Mouse (Mus musculus): ENCODE results near the gene C2cd4c. TPM values are rescaled to one million over a fixed set of nuclear protein-coding genes. Genes with fewer than 3 reads are reported as not detected.

C2cd4c gene
- total RNA-seq (2014; rRNA removed; ENCODE audit: low replicate concordance): not detected in 2 replicates
- polyA plus RNA-seq (2015; fragmentation: Nextera tagmentation; extraction: Ambion mirVana): not detected in 2 replicates

DNA sequence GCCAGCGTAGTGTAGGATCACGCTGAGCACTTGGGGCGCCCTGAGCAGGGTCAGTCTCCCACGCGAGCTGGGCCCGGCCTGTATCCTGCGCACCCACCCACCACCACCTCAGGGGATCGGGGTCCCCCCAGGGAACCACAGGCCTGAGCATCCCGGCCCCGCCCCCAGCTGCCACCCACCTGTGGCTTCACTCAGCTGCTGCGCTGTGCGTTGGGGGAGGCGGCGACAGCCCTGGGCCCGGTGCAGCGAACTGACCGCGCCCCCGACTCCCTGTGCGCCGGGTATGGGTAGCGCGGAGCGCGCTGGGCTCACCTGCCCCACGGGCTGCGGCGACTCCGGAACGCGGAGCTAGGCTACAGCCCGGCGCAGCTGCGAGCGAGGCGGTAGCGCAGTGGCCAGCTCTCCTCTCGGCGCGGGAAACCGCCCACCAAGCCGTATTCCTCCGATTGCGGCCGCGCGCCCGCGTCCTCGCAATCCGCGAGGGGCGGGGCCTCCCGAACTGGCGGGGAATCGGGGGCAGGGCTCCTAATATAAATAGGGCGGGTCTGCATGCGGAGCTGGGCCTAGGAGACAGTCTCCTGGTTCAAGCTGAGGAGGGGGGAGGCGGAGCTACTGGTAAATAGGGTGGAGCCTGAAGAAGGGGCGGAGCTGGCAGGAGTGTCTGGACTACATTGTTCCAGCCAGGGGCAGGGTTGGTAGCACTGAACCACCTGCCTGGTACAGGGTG is at the start of gene C2cd4c:
Gene C2cd4c (minus strand): TSS at position 448 of the 727 bp plus-strand sequence.
- Histone ChIP-seq H3K4me3 (ENCODE audit: low read depth, low read length) (peak within 1 kb of the TSS; percentile 40), H3K9me3 (replicated peaks; ENCODE audit: control insufficient read depth, low read length) (no peaks in the 10 kb centered on the region), H3K9ac (replicated peaks; ENCODE audit: low read depth, low read length) (no peak within 1 kb of the TSS), H3K27ac (ENCODE audit: low read depth) (no peak within 1 kb of the TSS), H3K4me1 (ENCODE audit: control insufficient read depth, insufficient read depth) (peaks cover 13% of the 10 kb centered on the region; the same call in 1 of the 2 replicates), H3K4me2 (ENCODE audit: low read depth, low read length) (peak within 1 kb of the TSS; percentile 74), H3K27me3 (ENCODE audit: control insufficient read depth, insufficient read depth, low read length) (peaks cover 36% of the 10 kb centered on the region), H3K36me3 (replicated peaks; ENCODE audit: control insufficient read depth, insufficient read depth, low read length) (no peaks in the 10 kb centered on the region)
- TF ChIP-seq CTCF (IDR thresholded peaks at IDR 0.05; ENCODE audit: low read depth) (no peak), EP300 (IDR thresholded peaks at IDR 0.05; ENCODE audit: low read depth) (no peak)
- DNase-seq (ENCODE audit: low spot score) (peak; percentile 7), ATAC-seq (ENCODE audit: insufficient read depth, low read depth) (peak; percentile 40)
- 1% methylated on average over 49 of the region's 60 CpGs for WGBS

DNA sequence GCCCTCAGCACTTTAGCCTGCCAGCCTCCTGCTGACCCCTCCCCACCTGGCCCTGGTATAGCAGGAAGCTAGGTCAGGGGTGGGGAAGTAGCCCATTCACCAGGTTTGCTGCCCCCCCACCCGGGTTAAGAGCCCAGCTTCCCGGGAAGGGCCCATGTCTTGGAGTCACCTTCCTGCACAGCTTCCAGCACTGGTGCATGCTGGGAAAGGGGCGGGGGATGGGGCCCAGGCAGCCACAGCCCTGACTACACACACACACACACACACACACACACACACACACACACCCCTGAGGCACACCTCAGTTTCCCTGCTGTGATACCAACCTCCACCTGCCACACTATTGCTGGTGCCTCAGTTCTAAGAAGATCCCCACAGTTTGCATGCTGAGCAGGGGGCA is 48.0 kb upstream of the C2cd4c start:
- ATAC-seq (ENCODE audit: insufficient read depth, low read depth) (no peak), DNase-seq (ENCODE audit: low spot score) (no peak)
- Histone ChIP-seq H3K4me3 (ENCODE audit: low read depth, low read length) (no peak overlapping the region), H3K9ac (replicated peaks; ENCODE audit: low read depth, low read length) (no peak overlapping the region), H3K9me3 (replicated peaks; ENCODE audit: control insufficient read depth, low read length) (no peaks in the 10 kb centered on the region), H3K4me2 (ENCODE audit: low read depth, low read length) (no peak overlapping the region), H3K36me3 (replicated peaks; ENCODE audit: control insufficient read depth, insufficient read depth, low read length) (no peaks in the 10 kb centered on the region), H3K27me3 (ENCODE audit: control insufficient read depth, insufficient read depth, low read length) (no peaks in the 10 kb centered on the region), H3K27ac (ENCODE audit: low read depth) (peak overlapping the region; percentile 44; the same call in 1 of the 2 replicates), H3K4me1 (ENCODE audit: control insufficient read depth, insufficient read depth) (no peaks in the 10 kb centered on the region)
- WGBS: 39% methylated on average over 3 of the region's 3 CpGs
- no peak for TF ChIP-seq EP300 (IDR thresholded peaks at IDR 0.05; ENCODE audit: low read depth)
- TF ChIP-seq CTCF (IDR thresholded peaks at IDR 0.05; ENCODE audit: low read depth): no peak

DNA sequence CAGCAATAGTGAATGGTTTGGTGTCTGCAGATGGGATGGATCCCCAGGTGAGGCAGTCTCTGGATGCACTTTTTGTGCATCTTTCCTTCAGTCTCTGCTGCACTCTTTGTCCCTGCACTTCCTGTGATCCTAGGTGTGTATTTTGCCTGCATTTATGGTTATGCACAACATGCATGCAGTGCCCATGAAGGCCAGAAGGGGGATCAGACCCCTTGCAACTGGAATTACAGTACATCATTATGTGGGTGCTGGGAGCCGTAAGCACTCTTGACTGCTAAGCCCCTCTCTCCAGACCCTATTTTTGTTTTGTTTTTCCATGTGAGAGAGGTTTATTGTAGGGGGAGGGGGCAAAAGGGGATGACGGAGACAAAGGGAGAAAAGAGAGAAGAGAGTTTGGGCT is 46.5 kb upstream of the C2cd4c start:
- no peaks in the 10 kb centered on the region for H3K9me3 ChIP-seq (replicated peaks; ENCODE audit: control insufficient read depth, low read length)
- no peak overlapping the region for H3K27ac ChIP-seq (ENCODE audit: low read depth)
- 72% methylated on average over 2 of the region's 2 CpGs for WGBS
- no peak overlapping the region for H3K4me3 ChIP-seq (ENCODE audit: low read depth, low read length)
- ATAC-seq (ENCODE audit: insufficient read depth, low read depth) (no peak), DNase-seq (ENCODE audit: low spot score) (no peak)
- no peaks in the 10 kb centered on the region for H3K36me3 ChIP-seq (replicated peaks; ENCODE audit: control insufficient read depth, insufficient read depth, low read length)
- H3K4me1 ChIP-seq (ENCODE audit: control insufficient read depth, insufficient read depth): no peaks in the 10 kb centered on the region
- peaks cover 8% of the 10 kb centered on the region; the same call in 1 of the 2 replicates for H3K27me3 ChIP-seq (ENCODE audit: control insufficient read depth, insufficient read depth, low read length)
- TF ChIP-seq CTCF (IDR thresholded peaks at IDR 0.05; ENCODE audit: low read depth): peak; percentile 36
- no peak for TF ChIP-seq EP300 (IDR thresholded peaks at IDR 0.05; ENCODE audit: low read depth)
- no peak overlapping the region for H3K4me2 ChIP-seq (ENCODE audit: low read depth, low read length)
- no peak overlapping the region for H3K9ac ChIP-seq (replicated peaks; ENCODE audit: low read depth, low read length)

DNA sequence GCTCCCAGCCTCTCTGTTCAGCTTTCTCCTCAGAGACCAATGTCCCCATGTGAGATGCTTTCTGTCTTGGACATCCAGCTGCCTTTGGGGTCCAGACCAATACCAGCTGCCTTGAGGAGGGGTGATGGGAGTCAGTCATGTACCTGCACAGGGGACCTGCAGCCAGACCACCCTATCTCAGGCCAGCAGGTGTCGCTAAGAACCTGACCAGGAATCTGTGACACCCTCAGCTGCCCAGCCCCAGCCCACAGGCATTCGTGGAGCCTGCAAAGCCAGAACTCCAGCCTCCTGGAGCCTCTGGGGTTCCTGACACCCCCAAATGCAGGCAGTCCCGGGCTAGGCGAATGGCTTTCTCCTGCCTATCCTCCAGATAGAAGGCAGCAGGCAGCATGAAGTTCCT is 45.0 kb upstream of the C2cd4c start:
- no peaks in the 10 kb centered on the region for H3K9me3 ChIP-seq (replicated peaks; ENCODE audit: control insufficient read depth, low read length)
- no peaks in the 10 kb centered on the region for H3K36me3 ChIP-seq (replicated peaks; ENCODE audit: control insufficient read depth, insufficient read depth, low read length)
- no peak overlapping the region for H3K4me2 ChIP-seq (ENCODE audit: low read depth, low read length)
- DNase-seq (ENCODE audit: low spot score) (no peak), ATAC-seq (ENCODE audit: insufficient read depth, low read depth) (no peak)
- WGBS: 9% methylated on average over 4 of the region's 4 CpGs
- H3K4me1 ChIP-seq (ENCODE audit: control insufficient read depth, insufficient read depth): no peaks in the 10 kb centered on the region
- H3K9ac ChIP-seq (replicated peaks; ENCODE audit: low read depth, low read length): no peak overlapping the region
- peaks cover 18% of the 10 kb centered on the region for H3K27me3 ChIP-seq (ENCODE audit: control insufficient read depth, insufficient read depth, low read length)
- H3K4me3 ChIP-seq (ENCODE audit: low read depth, low read length): no peak overlapping the region
- H3K27ac ChIP-seq (ENCODE audit: low read depth): no peak overlapping the region
- TF ChIP-seq CTCF (IDR thresholded peaks at IDR 0.05; ENCODE audit: low read depth): peak; percentile 38
- no peak for TF ChIP-seq EP300 (IDR thresholded peaks at IDR 0.05; ENCODE audit: low read depth)

DNA sequence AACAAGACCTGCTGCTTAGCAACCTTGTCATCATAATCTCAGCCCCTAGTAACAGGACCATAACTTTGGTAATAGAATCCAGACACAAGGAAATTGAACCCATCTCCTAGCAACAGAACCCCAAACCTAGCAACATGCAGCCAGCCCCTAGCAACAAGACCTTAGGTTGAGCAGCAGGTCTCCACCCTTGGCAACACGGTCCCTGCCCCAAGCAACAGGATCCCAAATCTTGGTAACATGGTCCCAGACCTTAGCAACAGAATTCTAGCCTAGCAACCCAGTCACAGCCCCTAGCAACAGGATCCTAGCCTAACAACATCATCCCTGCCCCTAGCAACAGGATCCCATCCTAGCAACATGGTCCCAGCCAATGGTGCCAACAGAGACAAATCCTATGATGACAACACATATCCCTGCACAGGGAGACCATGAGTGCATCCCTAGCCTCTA is 41.1 kb upstream of the C2cd4c start:
- Histone ChIP-seq H3K4me1 (ENCODE audit: control insufficient read depth, insufficient read depth) (no peaks in the 10 kb centered on the region), H3K4me2 (ENCODE audit: low read depth, low read length) (no peak overlapping the region), H3K4me3 (ENCODE audit: low read depth, low read length) (no peak overlapping the region), H3K9ac (replicated peaks; ENCODE audit: low read depth, low read length) (no peak overlapping the region), H3K9me3 (replicated peaks; ENCODE audit: control insufficient read depth, low read length) (no peaks in the 10 kb centered on the region), H3K27ac (ENCODE audit: low read depth) (no peak overlapping the region), H3K27me3 (ENCODE audit: control insufficient read depth, insufficient read depth, low read length) (peaks cover 18% of the 10 kb centered on the region), H3K36me3 (replicated peaks; ENCODE audit: control insufficient read depth, insufficient read depth, low read length) (no peaks in the 10 kb centered on the region)
- ATAC-seq (ENCODE audit: insufficient read depth, low read depth) (no peak), DNase-seq (ENCODE audit: low spot score) (no peak)
- no peak for TF ChIP-seq CTCF (IDR thresholded peaks at IDR 0.05; ENCODE audit: low read depth)
- TF ChIP-seq EP300 (IDR thresholded peaks at IDR 0.05; ENCODE audit: low read depth): no peak
- 52% methylated on average over 1 of the region's 1 CpGs for WGBS
